Mouse (Mus musculus) brain, embryonic 14.5 days (tissue): ENCODE measurements around the gene Zfp513.

Source experiments
- CTCF ChIP-seq: fragments of 200-500 bp; IDR thresholded peaks from 2 replicates; pipeline ENCODE4 v1.5.1; 2012; ENCODE audit warnings: inconsistent platforms, mild to moderate bottlenecking, moderate library complexity, borderline replicate concordance; ENCODE audit not compliant: insufficient read depth, insufficient read length; ENCODE audit errors: extremely low read depth
- POLR2A ChIP-seq: fragments of 200-500 bp; IDR thresholded peaks from 2 replicates; pipeline ENCODE4 v1.6.1; 2012; ENCODE audit warnings: mild to moderate bottlenecking, inconsistent platforms, borderline replicate concordance; ENCODE audit not compliant: poor library complexity, insufficient read depth, insufficient read length, severe bottlenecking; ENCODE audit errors: extremely low read depth

DNA sequence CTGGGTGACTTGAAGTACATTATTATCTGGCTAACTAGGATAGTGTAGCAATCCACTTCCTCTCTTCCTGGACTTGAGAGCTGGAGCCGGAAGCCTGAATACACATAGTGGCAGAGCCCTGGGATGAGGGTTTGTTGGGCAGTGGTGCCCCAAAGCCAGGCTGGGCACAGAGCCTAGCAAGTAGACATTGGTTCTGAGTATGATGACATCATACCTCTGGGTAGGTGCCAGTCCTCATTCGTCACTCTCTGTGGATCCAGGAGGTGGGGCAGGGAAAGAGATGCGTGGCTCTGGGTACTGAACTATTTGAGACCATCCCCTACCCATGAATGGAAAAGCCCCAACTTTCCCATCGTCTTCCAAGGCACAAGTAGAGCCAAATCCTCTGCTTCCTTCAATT lies 52.3 kb downstream of the Zfp513 start:
- TF ChIP-seq POLR2A (no peak), CTCF (no peak)
